Mouse (Mus musculus): Measurements from ENCODE around the gene Igfals. TPM values are rescaled to one million over a fixed set of nuclear protein-coding genes. Genes with fewer than 3 reads are reported as not detected.

Igfals gene
- total RNA-seq, 2 experiments from 2014 or later, result 0.84 TPM; not detected in 1

- no peak for ATAC-seq (replicated peaks; ENCODE audit: low FRiP score, poor library complexity, severe bottlenecking)
Observed at GRCm38 (mm10) chr17:24890151-24891092, 24.6 kb downstream of the Igfals start.

GRCm38 (mm10) chr17:24891321-24891720 lies 25.5 kb downstream of the Igfals start:
- ATAC-seq (replicated peaks; ENCODE audit: low FRiP score, poor library complexity, severe bottlenecking), result no peak

GRCm38 (mm10) chr17:24892785-24893184 lies 27.0 kb downstream of the Igfals start:
- no peak for ATAC-seq (replicated peaks; ENCODE audit: low FRiP score, poor library complexity, severe bottlenecking)

GRCm38 (mm10) chr17:24893276-24893675 lies 27.5 kb downstream of the Igfals start:
- ATAC-seq (replicated peaks; ENCODE audit: low FRiP score, poor library complexity, severe bottlenecking), result no peak

GRCm38 (mm10) chr17:24894061-24894994 lies 28.5 kb downstream of the Igfals start:
- peak; percentile 31 for ATAC-seq (replicated peaks; ENCODE audit: low FRiP score, poor library complexity, severe bottlenecking)

GRCm38 (mm10) chr17:24894995-24895547 lies 29.3 kb downstream of the Igfals start, which contains the start of the genes Eme2 and Mrps34:
TSS of gene Eme2 (minus strand) at chr17:24895087.
TSS of gene Mrps34 (plus strand) at chr17:24895116.
- peak; percentile 51 for ATAC-seq (replicated peaks; ENCODE audit: low FRiP score, poor library complexity, severe bottlenecking)

- ATAC-seq (replicated peaks; ENCODE audit: low FRiP score, poor library complexity, severe bottlenecking), result 0 out of 2 replicates have a peak, but pooled peaks have one; percentile 18
Observed at GRCm38 (mm10) chr17:24895571-24896240, 29.9 kb downstream of the Igfals start.

GRCm38 (mm10) chr17:24896241-24896992 lies 30.6 kb downstream of the Igfals start, which contains the start of gene Nme3:
TSS of gene Nme3 (plus strand) at chr17:24896500.
- peak; percentile 69 for ATAC-seq (replicated peaks; ENCODE audit: low FRiP score, poor library complexity, severe bottlenecking)

GRCm38 (mm10) chr17:24896993-24897269 lies 31.1 kb downstream of the Igfals start:
- ATAC-seq (replicated peaks; ENCODE audit: low FRiP score, poor library complexity, severe bottlenecking), result no peak

GRCm38 (mm10) chr17:24897600-24897999 lies 31.8 kb downstream of the Igfals start:
- no peak for ATAC-seq (replicated peaks; ENCODE audit: low FRiP score, poor library complexity, severe bottlenecking)

GRCm38 (mm10) chr17:24898041-24898854 lies 32.5 kb downstream of the Igfals start:
- ATAC-seq (replicated peaks; ENCODE audit: low FRiP score, poor library complexity, severe bottlenecking), result no peak

- no peak for ATAC-seq (replicated peaks; ENCODE audit: low FRiP score, poor library complexity, severe bottlenecking)
Observed at GRCm38 (mm10) chr17:24899153-24899552, 33.4 kb downstream of the Igfals start.

- no peak for ATAC-seq (replicated peaks; ENCODE audit: low FRiP score, poor library complexity, severe bottlenecking)
Observed at GRCm38 (mm10) chr17:24900014-24900413, 34.2 kb downstream of the Igfals start.

- ATAC-seq (replicated peaks; ENCODE audit: low FRiP score, poor library complexity, severe bottlenecking), result no peak; the same call in 1 of the 2 replicates
Observed at GRCm38 (mm10) chr17:24902124-24902523, 36.3 kb downstream of the Igfals start.

GRCm38 (mm10) chr17:24902671-24903474 lies 37.1 kb downstream of the Igfals start:
- ATAC-seq (replicated peaks; ENCODE audit: low FRiP score, poor library complexity, severe bottlenecking), result peak; percentile 88

GRCm38 (mm10) chr17:24903767-24904166 lies 38.0 kb downstream of the Igfals start:
- ATAC-seq (replicated peaks; ENCODE audit: low FRiP score, poor library complexity, severe bottlenecking), result no peak

GRCm38 (mm10) chr17:24907591-24907990 lies 41.8 kb downstream of the Igfals start:
- no peak for ATAC-seq (replicated peaks; ENCODE audit: low FRiP score, poor library complexity, severe bottlenecking)
